Mouse (Mus musculus) liver, embryonic 11.5 days (tissue): ENCODE measurements at regions not wholly inside any gene's neighbourhood (a gene's known extent, or its start where the extent isn't known, plus 50 kb on each side); places are given as distances from the start of the nearest gene placed in this dataset.

Source experiments
- ATAC-seq: fragments of 200-750 bp; cut with Nextera tagmentation; replicated peaks from 2 replicates; pipeline ENCODE4 v1.8.0; 2017; ENCODE audit warnings: moderate number of reproducible peaks, mild to moderate bottlenecking, moderate TSS enrichment, moderate library complexity; ENCODE audit not compliant: low FRiP score
- DNase-seq: peaks from one replicate; pipeline ENCODE4 v3.0.0-alpha.2; 2017; ENCODE audit warnings: low spot score
- H3K27ac ChIP-seq: fragments of 300-500 bp; sonication (generic); 2 replicates; pipeline ENCODE4 v1.5.1; 2014; ENCODE audit warnings: mild to moderate bottlenecking, low read depth, low read length, control low read depth
- H3K27me3 ChIP-seq: fragments of 300-500 bp; sonication (generic); replicated peaks from 2 replicates; pipeline ENCODE4 v1.6.1; 2014; ENCODE audit warnings: low read length, mixed read lengths; ENCODE audit not compliant: control insufficient read depth, insufficient read depth
- H3K36me3 ChIP-seq: fragments of 300-500 bp; sonication (generic); 2 replicates; pipeline ENCODE4 v1.6.1; 2014; ENCODE audit warnings: mild to moderate bottlenecking, low read length, moderate library complexity, mixed read lengths; ENCODE audit not compliant: control insufficient read depth, insufficient read depth
- H3K4me1 ChIP-seq: fragments of 300-500 bp; sonication (generic); replicated peaks from 2 replicates; pipeline ENCODE4 v1.6.1; 2014; ENCODE audit warnings: low read length, mixed read lengths; ENCODE audit not compliant: control insufficient read depth, insufficient read depth
- H3K4me2 ChIP-seq: fragments of 300-500 bp; sonication (generic); 2 replicates; pipeline ENCODE4 v1.6.1; 2014; ENCODE audit warnings: mild to moderate bottlenecking, control low read depth, moderate library complexity
- H3K4me3 ChIP-seq: fragments of 300-500 bp; sonication (generic); 2 replicates; pipeline ENCODE4 v1.5.1; 2014; ENCODE audit warnings: low read depth, low read length, control low read depth
- H3K9ac ChIP-seq: fragments of 300-500 bp; sonication (generic); 2 replicates; pipeline ENCODE4 v1.6.1; 2014; ENCODE audit warnings: low read depth, low read length, control low read depth
- H3K9me3 ChIP-seq: fragments of 300-500 bp; sonication (generic); 2 replicates; pipeline ENCODE4 v1.6.1; 2016; ENCODE audit warnings: low read length, inconsistent platforms, mixed read lengths; ENCODE audit not compliant: control insufficient read depth
- WGBS: fragments of 180-500 bp; shearing (Covaris S2); extraction: QIAGEN DNeasy Blood & Tissue Kit; methylation state at CpG from one replicate; pipeline ENCODE4 v1.1.7; 2014; 5-methylcytosine and 5-hydroxymethylcytosine counted together

- ATAC-seq = no peak
- Histone ChIP-seq H3K27ac (no peak overlapping the region), H3K36me3 (no peaks in the 10 kb centered on the region), H3K27me3 (no peaks in the 10 kb centered on the region), H3K4me2 (no peak overlapping the region), H3K9me3 (no peaks in the 10 kb centered on the region), H3K9ac (no peak overlapping the region), H3K4me1 (no peaks in the 10 kb centered on the region), H3K4me3 (no peak overlapping the region)
- no peak for DNase-seq
- WGBS = 53% methylated on average over 2 of the region's 2 CpGs
These were observed 206.9 kb downstream of the Tle4 start for GRCm38 (mm10) chr19:14390914-14391313.
